Mouse (Mus musculus) adipose tissue, adult 10 weeks (tissue): Measurements from ENCODE around the gene Tab1. TPM values are rescaled to one million over a fixed set of nuclear protein-coding genes. Genes with fewer than 3 reads are reported as not detected.

Source experiments
- polyA plus RNA-seq: library from polyadenylated mRNA; stranded (reverse); fragments of 350-450 nt; fragmentation: Illumina TruSeq; extraction: RNeasy Lipid Tissue Mini Kit (QIAGEN cat#74804); gene quantifications from one replicate; pipeline ENCODE4 v1.2.3, GENCODE M21; 2014; ENCODE audit warnings: low read depth, low replicate concordance

Tab1 gene
- polyA plus RNA-seq: 11.9 TPM

GRCm38 (mm10) chr15:80132993-80133586 lies at the start of gene Tab1:
Tab1 (plus strand) TSS chr15:80133127.

GRCm38 (mm10) chr15:80091121-80091955 lies 41.6 kb upstream of the Tab1 start, which contains the start of the genes Syngr1 and Rpl3:
Syngr1 (plus strand) TSS chr15:80091334.
Rpl3 (minus strand) TSS chr15:80091868.

GRCm38 (mm10) chr15:80173001-80173771 lies 40.3 kb downstream of the Tab1 start, which contains the start of gene Mgat3:
Mgat3 (plus strand) TSS chr15:80173721.

Other genes starting within 250 kb of the Tab1 start
- 76.7 TPM for gene Apobec3, start 241.5 kb upstream of the Tab1 start, polyA plus RNA-seq
- gene Cbx7, start 162.0 kb upstream of the Tab1 start, polyA plus RNA-seq: 33.4 TPM
- 18.1 TPM for gene Pdgfb, start 118.2 kb upstream of the Tab1 start, polyA plus RNA-seq
- 4.1 TPM for gene Syngr1, start 41.8 kb upstream of the Tab1 start, polyA plus RNA-seq
- gene Rpl3, start 41.3 kb upstream of the Tab1 start, polyA plus RNA-seq: 1,167 TPM
- 8.3 TPM for gene Mgat3, start 40.6 kb downstream of the Tab1 start, polyA plus RNA-seq
- 12.3 TPM for gene Mief1, start 100.9 kb downstream of the Tab1 start, polyA plus RNA-seq
- gene AC140267.1, start 102.7 kb downstream of the Tab1 start, polyA plus RNA-seq: not detected
- 152 TPM for gene Atf4, start 122.1 kb downstream of the Tab1 start, polyA plus RNA-seq
- gene Rps19bp1, start 131.2 kb downstream of the Tab1 start, polyA plus RNA-seq: 31.2 TPM
- gene Cacna1i, start 154.1 kb downstream of the Tab1 start, polyA plus RNA-seq: 0.66 TPM